Mouse (Mus musculus) layer of hippocampus, adult 18-20 months (tissue): ENCODE results near the gene Asxl1. TPM values are rescaled to one million over a fixed set of nuclear protein-coding genes. Genes with fewer than 3 reads are reported as not detected.

Experiments
- DNase-seq, 2 experiments: peaks; one replicate each; pipeline ENCODE4 v3.0.0; 2022; ENCODE audit warnings: low spot score in 2 of 2
- long read RNA-seq: library from polyadenylated mRNA; stranded (forward); transcript quantifications from one replicate; pipeline ENCODE4 v2.0.0, GENCODE M21; 2021
- total RNA-seq, 2 experiments: library from RNA; stranded (reverse); gene quantifications; 2 replicates each; pipeline ENCODE4 v1.2.3; 2021

Asxl1 gene
- total RNA-seq: 10 to 100 TPM; 30.3 to 31.7 TPM
- long read RNA-seq, full-length matches to known transcripts: 12 of 23 reads
- long read RNA-seq, partial matches to known transcripts: 10 of 23 reads
- long read RNA-seq, other reads (novel, unspliced or antisense): 1 of 23 reads

DNA sequence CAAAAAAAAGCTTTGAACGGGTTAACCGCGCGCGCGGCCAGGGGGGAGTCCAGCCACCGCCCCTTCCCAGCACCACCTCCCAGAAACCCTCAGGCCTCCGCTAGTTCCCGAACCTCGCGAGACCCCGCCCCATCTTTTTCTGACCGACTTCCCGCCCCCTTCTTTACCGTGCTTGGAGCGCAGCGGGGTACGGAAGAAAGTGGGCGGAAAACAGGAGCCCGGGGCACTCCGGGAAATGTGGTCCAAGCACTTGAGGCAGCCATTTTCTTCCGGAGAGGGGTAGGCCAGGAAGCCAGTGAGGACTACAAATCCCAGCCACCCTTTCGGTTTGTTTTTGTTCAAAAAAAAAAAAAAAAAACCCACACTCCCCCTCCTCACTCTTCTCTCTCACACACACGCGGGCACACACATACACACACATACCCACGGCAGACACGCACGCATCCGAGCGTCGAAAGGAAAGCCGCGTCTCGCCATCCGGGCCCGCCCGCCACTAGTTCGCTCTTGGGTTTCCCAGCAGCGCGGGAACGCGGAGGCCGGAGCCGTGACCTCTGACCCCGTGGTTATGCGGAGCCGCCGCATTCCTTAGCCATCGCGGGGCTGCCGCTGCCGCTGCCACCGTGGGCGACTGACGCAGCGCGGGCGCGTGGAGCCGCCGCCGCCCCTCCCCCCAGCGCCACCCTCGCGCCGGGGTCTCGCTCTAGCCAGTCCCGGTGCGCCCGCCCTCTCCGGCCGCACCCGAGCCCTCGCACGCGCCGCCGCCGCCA lies at the start of gene Asxl1:
Gene Asxl1, plus strand, starts transcription at position 376 of the 767 bp plus-strand sequence.
- DNase-seq: peak; percentile 95 to 96

DNA sequence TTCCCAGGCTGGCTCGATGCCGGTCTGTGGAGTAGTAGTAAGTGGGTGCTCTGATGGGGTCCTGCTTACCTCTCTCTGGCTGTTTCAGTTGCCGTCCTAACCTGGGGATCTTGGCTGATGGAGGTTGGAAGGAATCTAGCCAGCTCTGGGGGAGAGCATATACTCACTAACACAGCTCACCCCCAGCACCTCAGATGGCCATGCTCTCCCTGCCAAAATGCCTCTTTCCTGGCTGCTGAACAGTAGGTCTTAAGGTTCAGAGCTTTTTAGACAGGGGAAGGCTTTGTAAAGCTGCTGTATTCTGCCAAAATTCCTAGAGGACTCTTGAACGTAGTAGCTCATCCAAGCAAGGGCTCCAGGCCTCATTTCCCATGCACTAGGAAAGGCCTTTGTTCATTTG lies 47.9 kb upstream of the Asxl1 start:
- no peak for DNase-seq

DNA sequence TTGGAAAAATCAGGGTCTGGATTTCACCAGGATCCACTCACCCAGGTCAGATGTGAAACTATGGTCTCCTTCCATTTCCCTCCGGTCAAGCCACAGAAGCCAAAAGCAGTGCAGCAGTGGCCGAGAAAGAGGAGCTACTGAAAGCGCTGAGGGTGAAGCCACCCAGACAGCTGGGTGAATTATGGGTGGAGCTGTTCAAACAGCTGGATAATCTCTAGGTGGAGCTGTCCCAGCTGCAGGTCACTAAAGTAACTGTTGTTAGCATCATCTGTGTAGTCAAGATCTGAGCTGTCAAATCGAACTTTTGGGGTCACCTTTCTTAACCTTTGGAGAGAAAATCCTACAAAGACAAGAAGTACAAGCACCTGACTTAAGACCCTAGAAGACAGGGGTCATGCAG lies 47.2 kb upstream of the Asxl1 start:
- no peak for DNase-seq

DNA sequence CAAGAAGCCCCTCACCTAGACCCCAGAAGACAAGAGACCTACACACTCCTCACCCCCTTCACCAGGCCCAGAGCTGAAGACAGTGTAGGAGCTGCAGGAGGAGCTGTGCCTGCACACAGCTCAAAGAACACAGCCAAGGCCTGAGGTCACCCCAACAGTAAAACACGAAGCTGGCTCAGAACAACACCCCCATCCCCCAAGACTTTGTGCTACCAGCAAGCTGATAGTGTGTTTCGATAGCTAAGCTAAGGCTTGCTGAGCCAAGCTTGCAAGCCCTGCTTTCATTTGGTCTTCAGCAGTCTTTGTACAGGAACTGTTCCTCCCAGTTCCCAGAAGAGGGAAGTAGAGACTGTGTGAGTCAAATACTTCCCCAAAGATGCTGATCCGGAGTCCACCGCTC lies 46.8 kb upstream of the Asxl1 start:
- DNase-seq: peak in 1 of 2 experiments; percentile 19

DNA sequence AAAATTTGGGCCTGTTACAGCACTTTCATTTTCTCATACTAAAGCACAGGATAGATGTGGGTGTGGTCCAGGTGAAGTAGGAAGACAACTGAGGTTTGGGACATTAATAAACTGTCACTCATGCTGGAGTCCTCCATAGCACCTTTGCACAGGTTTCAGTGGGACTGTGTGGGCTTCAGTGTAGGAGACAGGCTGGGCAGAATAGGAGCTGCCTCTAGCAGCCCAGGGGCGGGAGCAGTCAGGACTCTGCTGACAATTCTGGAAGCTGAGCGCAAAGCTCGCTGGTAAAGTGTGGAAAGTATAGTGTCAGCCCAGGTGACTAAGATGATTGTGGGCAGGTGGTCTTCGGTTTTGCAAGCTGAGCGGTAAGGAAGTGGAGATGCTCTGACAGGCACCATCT lies 44.5 kb upstream of the Asxl1 start:
- no peak for DNase-seq

DNA sequence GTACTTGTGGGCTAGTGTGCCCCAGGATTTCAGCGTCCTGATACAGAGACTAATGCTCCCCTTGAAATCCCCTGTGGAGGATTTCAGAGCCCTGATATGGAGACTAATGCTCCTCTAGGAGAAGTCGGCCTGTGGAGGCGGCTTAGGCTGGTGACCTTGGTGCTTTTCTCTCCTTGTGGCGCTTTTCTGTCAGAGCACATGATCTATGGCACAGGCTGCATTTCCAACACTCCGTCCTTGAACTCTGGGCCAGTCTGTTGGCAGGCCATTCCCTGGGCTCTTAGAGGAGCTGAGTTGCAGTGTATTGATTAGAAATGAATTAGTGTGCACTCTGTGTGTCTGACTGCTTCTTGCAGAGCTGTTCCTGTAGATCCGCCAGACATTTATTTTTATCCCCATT lies 40.4 kb upstream of the Asxl1 start:
- DNase-seq: no peak

DNA sequence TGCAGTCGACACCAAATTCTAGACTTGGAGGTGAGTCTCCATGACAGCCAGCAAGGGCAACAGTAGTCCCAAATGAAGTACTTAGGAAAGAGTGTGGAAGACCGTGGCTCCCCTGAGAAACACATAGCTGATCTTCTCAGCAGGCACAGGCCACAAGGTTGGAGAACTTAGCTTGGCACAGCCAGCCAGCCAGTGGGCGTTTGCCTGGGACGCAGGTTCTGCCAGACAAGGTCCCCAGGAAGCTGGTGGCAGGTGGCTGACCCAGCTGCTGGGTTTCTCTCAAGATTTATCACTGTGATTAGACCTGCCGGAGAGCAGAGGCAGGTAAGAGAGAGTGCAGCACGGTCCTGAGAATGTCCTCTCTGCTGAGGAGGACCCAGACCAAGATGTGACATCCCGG lies 37.0 kb upstream of the Asxl1 start:
- DNase-seq: no peak

DNA sequence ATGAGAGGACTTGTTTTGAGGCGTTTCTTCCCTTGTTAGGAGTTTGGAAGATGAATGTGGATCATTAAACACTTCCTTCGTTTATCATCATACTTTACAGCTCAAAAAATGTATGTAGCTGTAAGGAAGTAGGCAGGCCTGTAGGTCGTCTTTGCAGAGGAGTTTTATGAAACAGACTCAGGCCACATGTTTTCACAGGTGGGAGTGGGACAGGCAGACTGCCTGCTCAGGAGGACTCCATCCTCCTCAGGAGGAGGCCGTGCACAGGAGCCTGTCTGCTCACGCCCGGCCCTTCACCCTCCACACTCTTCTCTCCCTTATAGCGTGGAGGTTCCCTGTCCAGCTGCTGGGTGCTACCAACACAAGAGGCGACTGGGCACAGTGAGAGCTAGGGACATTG lies 36.5 kb upstream of the Asxl1 start:
- no peak for DNase-seq

DNA sequence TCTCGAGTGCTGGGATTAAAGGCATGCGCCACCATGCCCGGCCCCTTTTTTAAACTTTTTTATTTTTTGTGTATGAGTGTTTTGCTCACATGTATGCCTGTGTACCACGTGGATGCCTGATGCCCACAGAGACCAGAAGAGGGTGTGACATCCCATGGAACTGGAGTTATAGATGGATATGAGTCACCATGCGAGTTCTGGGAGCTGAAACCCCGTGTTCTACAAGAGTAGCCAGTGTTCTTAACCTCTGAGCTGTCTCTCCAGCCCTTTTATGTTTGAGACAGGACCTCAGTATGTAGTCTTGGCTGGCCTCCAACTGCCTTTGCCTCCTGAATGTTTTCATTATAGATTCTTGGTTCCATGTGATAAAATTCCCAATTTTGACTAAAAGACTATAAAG lies 35.4 kb upstream of the Asxl1 start:
- DNase-seq: no peak

DNA sequence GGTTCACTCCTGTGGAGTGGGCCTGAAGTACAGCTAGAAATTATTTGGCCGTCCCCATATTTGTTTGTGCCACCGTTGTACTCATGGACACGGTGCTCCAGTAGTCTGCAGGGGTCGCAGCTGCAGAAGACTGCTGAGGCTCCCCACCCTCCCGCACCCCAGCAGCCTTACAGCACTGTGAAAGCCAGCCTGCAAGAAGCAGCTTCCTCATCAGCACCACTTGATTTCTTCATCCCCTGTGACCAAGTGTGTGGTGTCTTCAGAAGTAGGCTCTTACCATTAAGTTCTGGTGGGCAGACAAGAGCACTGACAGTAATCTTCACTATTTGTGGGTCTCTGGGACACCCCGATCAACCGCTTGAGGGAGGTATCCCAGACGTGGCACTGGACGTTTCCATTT lies 32.7 kb upstream of the Asxl1 start:
- no peak for DNase-seq

DNA sequence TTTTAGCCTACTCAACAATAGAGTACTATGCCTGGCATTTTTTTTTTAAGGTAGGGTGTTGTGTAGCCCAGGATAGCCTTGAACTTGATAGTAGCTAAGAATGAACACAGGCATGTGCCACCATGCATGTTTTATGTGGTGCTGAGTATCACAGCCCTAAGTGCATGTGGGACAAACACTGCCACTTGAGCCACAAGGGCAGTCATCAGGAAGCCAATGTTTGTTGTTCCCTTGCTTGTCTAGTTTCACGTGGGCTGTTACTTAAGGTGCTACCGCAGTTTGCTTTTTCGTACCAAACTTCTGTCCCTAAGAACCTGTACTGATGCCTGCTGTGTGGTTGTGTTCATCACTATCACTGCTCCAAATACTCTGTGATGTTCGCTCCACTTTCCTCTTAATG lies 27.2 kb upstream of the Asxl1 start:
- no peak for DNase-seq

DNA sequence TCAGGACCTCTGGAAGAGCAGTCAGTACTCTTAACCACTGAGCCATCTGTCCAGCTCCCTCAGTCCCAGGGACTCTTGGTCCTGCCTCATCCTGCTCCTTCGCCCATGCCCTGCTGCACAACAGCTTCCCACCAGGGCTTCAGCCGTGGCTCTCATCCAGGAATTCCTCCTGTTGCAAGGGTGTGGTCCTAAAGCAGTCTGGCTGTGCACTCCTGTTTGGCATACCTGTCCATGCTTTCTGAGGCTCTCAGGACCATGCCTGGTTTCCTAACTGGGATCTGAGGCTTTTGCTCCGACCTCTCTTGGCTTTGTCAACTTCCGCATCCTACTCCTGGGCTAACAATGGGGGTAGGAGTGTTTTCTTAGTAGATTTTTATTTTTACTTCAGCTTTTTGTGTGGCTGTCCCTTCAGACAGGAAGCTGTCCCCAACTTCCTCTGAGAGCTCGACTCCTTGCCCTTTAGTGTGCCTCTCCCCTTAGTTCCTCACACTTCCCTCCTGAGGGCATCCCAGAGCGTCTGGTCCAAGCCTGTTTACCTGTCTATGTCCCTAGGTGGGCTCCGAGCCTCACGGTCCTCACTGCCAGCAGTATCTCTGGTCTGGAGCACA lies 26.5 kb upstream of the Asxl1 start:
- no peak for DNase-seq

DNA sequence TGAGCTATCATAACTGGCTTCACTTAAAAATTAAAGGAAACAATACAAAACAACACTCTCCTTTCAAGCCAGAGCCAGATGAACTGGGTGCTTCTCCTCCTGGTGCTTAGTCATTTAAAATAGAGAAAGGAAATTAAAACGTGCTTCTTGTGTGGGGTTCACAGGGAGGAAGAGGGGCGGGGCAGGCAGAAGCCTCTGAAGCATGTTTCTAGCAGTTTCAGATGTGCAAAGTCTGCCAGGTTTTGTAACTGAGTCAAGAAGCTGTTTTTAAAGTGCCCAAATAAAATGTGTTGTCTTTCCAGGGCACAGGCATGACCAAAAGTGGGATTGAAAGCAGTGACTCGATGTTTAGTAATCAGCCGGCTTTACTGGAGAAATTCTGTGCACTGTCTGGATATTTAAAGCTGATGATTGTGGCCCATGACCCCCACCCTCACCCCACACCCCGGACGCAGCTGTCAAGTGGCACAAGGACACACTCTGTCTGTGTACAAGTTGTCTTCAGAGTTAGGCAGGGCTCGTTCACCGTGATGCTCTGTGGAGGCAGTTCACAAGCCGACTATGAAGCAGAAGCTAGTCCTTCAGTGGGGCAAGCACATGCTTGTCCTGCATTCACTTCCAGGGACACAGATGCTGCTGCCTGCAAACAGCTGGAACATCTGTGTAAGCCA lies 19.8 kb upstream of the Asxl1 start:
- DNase-seq: no peak

DNA sequence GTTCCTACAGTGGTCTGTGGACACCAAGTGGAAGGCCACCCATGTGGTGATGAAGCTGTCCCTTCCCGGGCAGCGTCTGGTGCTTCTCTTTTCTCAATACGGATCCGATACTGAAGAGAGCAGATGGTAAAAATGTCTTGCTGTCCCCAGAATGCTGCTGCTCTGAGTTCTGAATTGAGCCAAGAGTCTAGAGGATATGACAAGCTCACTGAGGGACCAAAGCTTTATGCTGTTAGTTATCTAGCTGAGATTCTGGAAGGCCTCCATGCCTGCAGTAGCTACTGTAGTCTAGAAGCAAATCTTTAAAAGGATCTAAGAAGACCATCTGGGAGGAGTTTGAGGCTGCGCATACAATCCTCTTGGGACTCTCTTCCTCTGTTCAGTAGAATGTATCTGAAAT lies 13.4 kb upstream of the Asxl1 start:
- peak in 1 of 2 experiments; percentile 22 for DNase-seq

DNA sequence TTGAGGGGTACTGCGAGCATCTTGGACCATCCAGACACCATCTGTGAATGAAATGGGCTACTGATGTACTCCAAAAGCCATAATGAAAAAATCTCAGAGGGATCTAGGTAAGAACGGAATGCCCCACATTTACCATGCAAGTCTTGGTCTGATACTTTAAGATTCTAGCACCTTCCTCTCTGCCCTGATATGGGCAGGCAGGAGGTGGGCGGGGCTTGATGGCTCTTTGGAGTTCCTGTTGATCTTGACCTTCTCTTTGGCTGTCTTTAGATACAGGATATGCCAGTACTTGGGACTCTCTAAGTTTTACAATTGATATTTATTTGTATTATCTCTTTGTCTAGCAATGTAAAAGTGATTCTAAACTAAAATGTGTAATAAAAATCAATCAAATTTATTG lies 12.6 kb upstream of the Asxl1 start:
- no peak for DNase-seq

DNA sequence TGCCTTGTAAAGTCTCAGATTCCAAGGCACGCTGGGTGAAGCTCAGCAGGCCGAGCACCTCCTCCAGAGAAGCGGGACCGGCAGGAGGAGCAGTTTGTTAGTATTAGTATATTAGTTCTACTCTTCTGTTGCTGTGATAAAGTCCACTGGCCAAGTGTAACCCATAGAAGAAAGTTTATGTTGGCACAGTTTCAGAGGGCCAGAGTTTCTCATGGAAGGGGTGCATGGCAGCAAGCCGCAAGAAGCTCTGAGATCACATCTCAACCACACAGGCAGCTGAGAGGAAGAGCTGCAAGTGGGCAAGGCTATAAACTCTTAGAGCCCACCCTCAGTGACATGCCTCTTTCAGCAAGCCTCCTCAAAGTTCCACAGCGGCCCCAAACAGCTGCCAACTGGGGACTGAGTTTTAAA lies 11.8 kb upstream of the Asxl1 start:
- no peak for DNase-seq

DNA sequence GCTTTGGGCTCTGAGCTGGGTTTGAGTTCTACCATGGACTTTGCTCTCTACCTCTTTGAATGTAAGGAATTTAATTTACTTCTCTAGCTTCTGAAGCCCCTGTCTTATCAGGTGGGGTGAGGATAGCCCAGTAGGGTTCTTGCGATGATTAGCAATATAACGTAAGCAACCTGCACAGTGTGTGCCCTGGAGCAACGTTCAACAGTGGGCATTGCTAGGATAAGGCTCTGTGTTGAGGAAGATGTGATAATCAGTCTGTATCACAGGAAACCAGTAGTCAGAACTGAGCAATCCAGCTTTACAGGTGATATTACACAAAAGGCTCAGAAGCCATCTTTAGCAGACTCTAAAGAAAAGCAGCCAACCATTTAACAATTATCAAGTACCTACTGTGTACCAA lies 11.3 kb upstream of the Asxl1 start:
- DNase-seq: no peak

DNA sequence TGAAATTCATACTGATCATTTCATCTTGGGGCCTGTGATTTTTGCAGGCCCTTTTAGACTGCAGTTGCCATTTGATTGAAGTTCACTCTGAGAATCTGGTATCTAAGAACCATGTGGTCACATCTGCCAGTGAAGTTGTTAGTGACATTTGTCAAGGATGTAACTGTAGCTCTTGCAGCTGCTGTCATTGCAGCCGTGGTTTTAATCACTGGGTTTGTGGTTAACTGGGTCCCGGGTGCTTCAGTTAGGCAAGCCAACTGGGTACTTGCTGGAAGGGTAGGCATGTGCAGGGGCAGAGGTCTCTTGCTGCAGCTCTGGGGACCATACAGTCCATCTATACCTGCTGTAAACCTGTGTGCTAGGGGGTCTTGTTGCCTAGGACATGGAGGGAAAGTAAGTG lies 9.5 kb upstream of the Asxl1 start:
- no peak for DNase-seq

DNA sequence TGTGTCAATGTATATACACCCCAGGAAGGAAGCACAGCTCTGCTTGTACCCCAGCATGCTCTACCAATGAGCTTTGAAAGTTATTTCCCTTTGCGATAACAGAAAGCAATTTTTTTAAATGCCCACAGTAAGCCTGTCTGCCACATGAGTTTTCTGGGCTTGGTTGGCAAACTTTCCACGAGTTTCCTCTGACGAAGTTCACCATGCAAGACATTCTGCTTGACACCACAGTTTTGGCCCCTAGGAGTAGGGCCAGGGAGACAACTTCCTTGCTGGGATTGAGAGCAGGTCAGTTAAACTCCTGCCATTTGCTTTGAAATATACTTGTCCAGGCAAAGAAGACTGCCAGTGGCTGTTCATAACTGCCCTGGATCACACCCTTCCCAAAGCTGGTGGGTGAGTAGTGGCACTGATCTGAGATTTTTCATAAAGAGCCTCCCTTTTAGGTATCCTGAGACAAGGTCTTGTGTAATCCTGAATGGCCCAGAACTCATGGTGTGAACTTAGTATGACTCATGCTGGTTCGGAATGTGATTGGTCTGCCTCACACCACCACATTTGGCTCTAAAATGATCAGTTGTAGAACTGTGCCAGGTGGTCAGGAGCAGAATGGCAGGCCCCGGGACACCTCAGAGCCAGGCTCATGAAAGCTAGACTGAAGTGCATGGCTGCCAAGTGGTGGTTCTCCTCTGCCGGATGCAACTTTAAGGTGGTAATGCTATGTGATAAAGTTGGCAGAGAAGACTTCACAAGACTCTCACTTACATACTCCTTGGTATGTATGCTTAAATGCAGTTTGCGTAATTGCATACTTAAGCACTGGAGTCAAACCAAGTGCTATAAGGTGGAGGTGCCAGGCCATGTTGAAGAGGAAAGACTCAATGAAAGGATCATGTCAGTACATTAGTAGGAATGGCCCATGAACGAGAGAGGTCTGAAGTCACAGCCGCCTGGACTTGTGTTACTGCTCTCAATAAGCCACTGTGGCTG lies 7.0 kb upstream of the Asxl1 start:
- DNase-seq: no peak

DNA sequence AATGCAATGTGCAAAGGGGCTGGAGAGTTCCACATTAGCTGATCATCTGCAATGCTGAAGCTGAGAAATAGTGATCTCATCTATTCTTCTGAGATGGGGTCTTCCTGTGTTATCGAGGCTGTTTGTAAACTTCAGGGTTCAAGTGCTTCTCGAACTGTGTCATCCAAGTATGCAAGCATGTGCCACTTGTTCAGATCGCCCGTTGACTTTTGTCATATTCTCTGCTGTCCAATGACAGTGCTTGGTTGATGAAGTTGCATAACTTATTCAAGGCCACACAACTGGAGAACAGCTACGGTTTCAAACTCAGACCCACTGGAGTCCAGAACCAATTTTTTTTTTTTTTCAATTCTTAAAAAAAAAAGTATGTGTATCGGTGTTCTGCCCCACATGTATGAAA lies 3.5 kb upstream of the Asxl1 start:
- DNase-seq: no peak

DNA sequence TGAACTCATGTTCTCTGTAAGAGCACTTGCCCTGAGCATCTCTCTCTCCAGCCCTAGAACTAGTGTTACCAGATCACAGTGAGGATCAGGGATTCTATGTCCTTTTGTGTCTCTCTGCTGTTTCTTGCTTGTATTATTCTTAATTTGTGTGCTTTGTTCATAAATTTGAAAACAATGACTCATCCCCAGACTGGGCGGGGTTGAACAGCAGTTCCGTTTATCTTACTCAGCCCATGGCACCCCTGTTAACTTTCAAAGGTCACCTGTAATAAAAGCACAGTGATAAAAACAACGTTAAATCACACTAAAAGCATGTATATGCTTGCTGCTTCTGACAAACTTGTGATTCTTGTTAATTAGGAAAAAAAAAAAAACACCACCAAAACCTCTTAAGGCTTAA lies 3.0 kb upstream of the Asxl1 start:
- no peak for DNase-seq
